ENCODE assay signal across 9 mouse cellular contexts in genomic region chr8:92972949-92973348, GRCm38 (mm10). TPM values are rescaled to one million over a fixed set of nuclear protein-coding genes. Genes with fewer than 3 reads are reported as not detected.
A peak's percentile ranks its signal among the peaks of the same experiment; 100 is the strongest.
DNase-seq lines count a peak whose midpoint lies in the region; ATAC-seq and TF ChIP-seq lines count a peak whose summit lies in the region.
"Had no signal": no experiment of that assay in that cellular context is flagged by ENCODE, and none has a peak within 500 bp of the region (broad histone marks: within the 10 kb centered on the region; RNA-seq: fewer than 3 reads in every experiment).

No protein-coding gene starts in this region.

- H3K27me3 ChIP-seq in heart, adult 2 months (ENCODE audit: control insufficient read depth, insufficient read depth, low read length), result no peaks in the 10 kb centered on the region; the same call in 1 of the 2 replicates
- H3K27me3 ChIP-seq in kidney, postnatal 0 days (ENCODE audit: insufficient read depth, low read length), result no peaks in the 10 kb centered on the region

- intact Hi-C loops in left cerebral cortex, postnatal 4 days (cut with DNase I), result no loop called here
- intact Hi-C loops in heart, adult 2 months (cut with DNase I), result no loop called here

- TF ChIP-seq POLR2A in brain, embryonic 14.5 days (IDR thresholded peaks at IDR 0.05; ENCODE audit: borderline replicate concordance, extremely low read depth, insufficient read depth, insufficient read length, poor library complexity, severe bottlenecking), result no peak
- no peak for TF ChIP-seq POLR2A in heart, adult 2 months (IDR thresholded peaks at IDR 0.05; ENCODE audit: insufficient read depth, low read depth, low read length)

- no peak overlapping the region for H3K9ac ChIP-seq in heart, adult 2 months (ENCODE audit: low read depth, low read length)
- no peak overlapping the region for H3K9ac ChIP-seq in kidney, postnatal 0 days (ENCODE audit: low read depth, low read length)

- no peaks in the 10 kb centered on the region for H3K36me3 ChIP-seq in heart, adult 2 months (ENCODE audit: control insufficient read depth, insufficient read depth, low read length)
- no peaks in the 10 kb centered on the region for H3K36me3 ChIP-seq in kidney, postnatal 0 days (ENCODE audit: insufficient read depth, low read length)

- 0 out of 2 replicates have a peak, but pooled peaks have one; percentile 40 for TF ChIP-seq EP300 in heart, adult 2 months (IDR thresholded peaks at IDR 0.05; ENCODE audit: insufficient read depth, low read depth, low read length)

- no peak overlapping the region for H3K4me2 ChIP-seq in kidney, postnatal 0 days (ENCODE audit: low read length)

- WGBS in heart, adult 2 months, result 13% methylated on average over 5 of the region's 5 CpGs
- WGBS in kidney, postnatal 0 days, result 46% methylated on average over 5 of the region's 5 CpGs

- H3K4me1 ChIP-seq in heart, adult 2 months (ENCODE audit: control insufficient read depth, insufficient read depth, low read length), result peaks cover 1% of the 10 kb centered on the region
- no peaks in the 10 kb centered on the region for H3K4me1 ChIP-seq in kidney, postnatal 0 days (replicated peaks; ENCODE audit: insufficient read depth, low read length)

- H3K9me3 ChIP-seq in kidney, postnatal 0 days (replicated peaks; ENCODE audit: low read length), result no peaks in the 10 kb centered on the region

- peak; percentile 40; the same call in 1 of the 2 replicates for ATAC-seq in kidney, postnatal 0 days (replicated peaks; ENCODE audit: low FRiP score, low read depth)

- no peak for TF ChIP-seq CTCF in brain, embryonic 14.5 days (IDR thresholded peaks at IDR 0.05; ENCODE audit: borderline replicate concordance, extremely low read depth, insufficient read depth, insufficient read length)
- TF ChIP-seq CTCF in heart, adult 2 months (IDR thresholded peaks at IDR 0.05), result peak; percentile 40; the same call in 1 of the 2 replicates
- TF ChIP-seq CTCF in kidney, postnatal 0 days (IDR thresholded peaks at IDR 0.05; ENCODE audit: low read depth), result no peak

- peak; percentile 82 for DNase-seq in left cerebral cortex, postnatal 4 days
- no peak for DNase-seq in left cerebral cortex, adult 11 months (ENCODE audit: low spot score)
- peak; percentile 67 for DNase-seq in brain, embryonic 14.5 days (ENCODE audit: low read depth)
- peak; percentile 77 to 83 for DNase-seq in heart, adult 2 months
- DNase-seq in kidney, postnatal 0 days (ENCODE audit: low spot score), result peak; percentile 9
- peak; percentile 59 for DNase-seq in ovary, postnatal 14 days (ENCODE audit: low spot score)
- DNase-seq in frontal cortex, postnatal 25 days (ENCODE audit: low spot score in 2 of 2), result no peak
- DNase-seq in left cerebral cortex, adult 9 months (ENCODE audit: low spot score in 2 of 2), result no peak

- no peak overlapping the region for H3K27ac ChIP-seq in heart, adult 2 months
- no peak overlapping the region for H3K27ac ChIP-seq in kidney, postnatal 0 days

- no peaks in the 10 kb centered on the region for H3K79me2 ChIP-seq in heart, adult 2 months (replicated peaks; ENCODE audit: control insufficient read depth, insufficient read depth, low read length)

- H3K4me3 ChIP-seq in heart, adult 2 months, result no peak overlapping the region
- no peak overlapping the region for H3K4me3 ChIP-seq in kidney, postnatal 0 days (replicated peaks; ENCODE audit: low read depth, low read length)

RNA-seq across cellular contexts. Expression of gene Slc6a2, which starts 13.1 kb away (rescaled TPM):
- under 1 TPM; 0.24 to 0.26 TPM for total RNA-seq in left cerebral cortex, postnatal 4 days (2021)
- polyA plus RNA-seq in brain, embryonic 14.5 days (2012; rRNA removed), result 0.82 and 2.7 TPM in 2 replicates
- total RNA-seq in heart, adult 2 months (2021), result under 1 TPM; 0.08 to 0.14 TPM
- polyA plus RNA-seq in heart, adult 2 months (2012; rRNA removed), result 0.18 and 0.23 TPM in 2 replicates
- polyA plus RNA-seq in kidney, postnatal 0 days (2015; fragmentation: Nextera tagmentation; extraction: Ambion mirVana), result 0.03 and 0.12 TPM in 2 replicates
- polyA plus RNA-seq: small intestine, adult 2 months had no signal

Comparison
In these comparisons a context has a peak if more than half of its experiments do, and no peak if none do; other contexts are left out.
1. DNase-seq: peak in left cerebral cortex, postnatal 4 days (single experiment), brain, embryonic 14.5 days (single experiment), heart, adult 2 months (2 of 2), kidney, postnatal 0 days (single experiment) and ovary, postnatal 14 days (single experiment); none in left cerebral cortex, adult 11 months (single experiment), frontal cortex, postnatal 25 days (0 of 2) and left cerebral cortex, adult 9 months (0 of 2).